ENCODE assay signal across 28 mouse cellular contexts in genomic region chr5:123821264-123821571, GRCm38 (mm10). TPM values are rescaled to one million over a fixed set of nuclear protein-coding genes. Genes with fewer than 3 reads are reported as not detected.
A peak's percentile ranks its signal among the peaks of the same experiment; 100 is the strongest.
DNase-seq lines count a peak whose midpoint lies in the region; ATAC-seq and TF ChIP-seq lines count a peak whose summit lies in the region.
"Had no signal": no experiment of that assay in that cellular context is flagged by ENCODE, and none has a peak within 500 bp of the region (broad histone marks: within the 10 kb centered on the region; RNA-seq: fewer than 3 reads in every experiment).

No protein-coding gene starts in this region.

- TF ChIP-seq EP300 in CH12.LX (IDR thresholded peaks at IDR 0.05; ENCODE audit: low read length) = no peak

- no peak for TF ChIP-seq RAD21 in CH12.LX (IDR thresholded peaks at IDR 0.05; ENCODE audit: low read depth, low read length)

- no peaks in the 10 kb centered on the region for H3K9me3 ChIP-seq in kidney, embryonic 15.5 days (replicated peaks)
- H3K9me3 ChIP-seq in kidney, postnatal 0 days (replicated peaks; ENCODE audit: low read length) = no peaks in the 10 kb centered on the region
- H3K9me3 ChIP-seq in CH12.LX (replicated peaks; ENCODE audit: low read length) = no peaks in the 10 kb centered on the region
- H3K9me3 ChIP-seq: embryonic facial prominence, embryonic 13.5 days; embryonic facial prominence, embryonic 15.5 days; forebrain, embryonic 10.5 days; forebrain, embryonic 12.5 days had no signal

- no peak for ATAC-seq in kidney, embryonic 15.5 days (replicated peaks; ENCODE audit: low FRiP score)
- peak; percentile 31; the same call in 1 of the 2 replicates for ATAC-seq in kidney, postnatal 0 days (replicated peaks; ENCODE audit: low FRiP score, low read depth)
- ATAC-seq: CD4-positive, CD25-positive, alpha-beta regulatory T cell, adult 4 months; forebrain, embryonic 14.5 days had no signal

- H3K79me2 ChIP-seq in CH12.LX (replicated peaks; ENCODE audit: control insufficient read depth, extremely low read depth, insufficient read depth, poor library complexity, severe bottlenecking) = no peaks in the 10 kb centered on the region

- no peak for TF ChIP-seq CTCF in kidney, adult 2 months (conservative IDR thresholded peaks at IDR 0.05; ENCODE audit: insufficient read depth, insufficient read length, low read depth, low read length)
- no peak for TF ChIP-seq CTCF in kidney, postnatal 0 days (IDR thresholded peaks at IDR 0.05; ENCODE audit: low read depth)
- no peak for TF ChIP-seq CTCF in CH12.LX (conservative IDR thresholded peaks at IDR 0.05 in 1 of 2, IDR thresholded peaks at IDR 0.05 in 1 of 2; ENCODE audit: low read depth in 2 of 2, low read length in 2 of 2)

- no peak overlapping the region for H3K4me2 ChIP-seq in kidney, embryonic 15.5 days
- H3K4me2 ChIP-seq in kidney, postnatal 0 days (ENCODE audit: low read length) = no peak overlapping the region
- H3K4me2 ChIP-seq in CH12.LX (ENCODE audit: insufficient read depth, low read depth, poor library complexity, severe bottlenecking) = no peak overlapping the region
- H3K4me2 ChIP-seq: embryonic facial prominence, embryonic 13.5 days; embryonic facial prominence, embryonic 15.5 days; forebrain, embryonic 12.5 days had no signal

- H3K4me3 ChIP-seq in kidney, adult 2 months (ENCODE audit: insufficient read depth, low read depth, low read length) = no peak overlapping the region
- H3K4me3 ChIP-seq in kidney, embryonic 15.5 days (replicated peaks) = no peak overlapping the region
- H3K4me3 ChIP-seq in kidney, postnatal 0 days (replicated peaks; ENCODE audit: low read depth, low read length) = no peak overlapping the region
- no peak overlapping the region for H3K4me3 ChIP-seq in CH12.LX (replicated peaks in 1 of 3; ENCODE audit: low read depth in 2 of 3, low read length in 2 of 3, poor library complexity in 1 of 3)
- H3K4me3 ChIP-seq: embryonic facial prominence, embryonic 13.5 days; embryonic facial prominence, embryonic 15.5 days; erythroblast, embryonic 14.5 days; forebrain, embryonic 10.5 days; forebrain, embryonic 12.5 days had no signal

- no peaks in the 10 kb centered on the region for H3K36me3 ChIP-seq in kidney, adult 2 months (ENCODE audit: control insufficient read depth, insufficient read depth, low read length)
- H3K36me3 ChIP-seq in kidney, embryonic 15.5 days = peaks cover 44% of the 10 kb centered on the region
- no peaks in the 10 kb centered on the region for H3K36me3 ChIP-seq in kidney, postnatal 0 days (ENCODE audit: insufficient read depth, low read length)
- peaks cover 30 to 67% of the 10 kb centered on the region in 2 experiments for H3K36me3 ChIP-seq in CH12.LX (replicated peaks in 1 of 2; ENCODE audit: control insufficient read depth in 1 of 2, insufficient read depth in 1 of 2, low read length in 1 of 2)

- WGBS in kidney, adult 2 months = 65% methylated on average over 3 of the region's 3 CpGs
- 37% methylated on average over 3 of the region's 3 CpGs for WGBS in kidney, embryonic 15.5 days
- 33% methylated on average over 3 of the region's 3 CpGs for WGBS in kidney, postnatal 0 days

- no peaks in the 10 kb centered on the region for H3K27me3 ChIP-seq in kidney, adult 2 months (replicated peaks; ENCODE audit: control insufficient read depth, insufficient read depth, low read length)
- no peaks in the 10 kb centered on the region for H3K27me3 ChIP-seq in kidney, embryonic 15.5 days
- no peaks in the 10 kb centered on the region for H3K27me3 ChIP-seq in kidney, postnatal 0 days (ENCODE audit: insufficient read depth, low read length)
- no peaks in the 10 kb centered on the region for H3K27me3 ChIP-seq in CH12.LX (replicated peaks)
- H3K27me3 ChIP-seq: embryonic facial prominence, embryonic 13.5 days; embryonic facial prominence, embryonic 15.5 days; forebrain, embryonic 12.5 days had no signal

- H3K4me1 ChIP-seq in kidney, adult 2 months (ENCODE audit: control insufficient read depth, insufficient read depth, low read length) = peaks cover 8% of the 10 kb centered on the region
- peaks cover 23% of the 10 kb centered on the region for H3K4me1 ChIP-seq in kidney, embryonic 15.5 days
- H3K4me1 ChIP-seq in kidney, postnatal 0 days (replicated peaks; ENCODE audit: insufficient read depth, low read length) = 0 out of 2 replicates have a peak, but pooled peaks cover 9% of the 10 kb centered on the region
- H3K4me1 ChIP-seq in CH12.LX (ENCODE audit: control insufficient read depth in 1 of 2, insufficient read depth in 2 of 2) = peaks cover 10 to 34% of the 10 kb centered on the region in 2 experiments
- H3K4me1 ChIP-seq: embryonic facial prominence, embryonic 13.5 days; embryonic facial prominence, embryonic 15.5 days; forebrain, embryonic 10.5 days; forebrain, embryonic 12.5 days had no signal

- dilution Hi-C loops in CH12.LX (cut with MboI; ENCODE audit: extremely low pct_ligation_motif_present, extremely low pct_unique_long_range_greater_than_20kb, low sequenced_read_pairs) = no loop called here

- in situ Hi-C loops in CH12.LX (cut with MboI; ENCODE audit: low pct_ligation_motif_present, low pct_unique_long_range_greater_than_20kb, low sequenced_read_pairs) = loop anchor here (5.0 kb wide), 1 partner anchor 86 kb away; the partner anchor contains the start of gene Denr

- peak; percentile 52 for DNase-seq in kidney, adult 2 months
- no peak for DNase-seq in kidney, adult 9 months
- no peak for DNase-seq in kidney, postnatal 14 days
- DNase-seq in kidney, postnatal 0 days (ENCODE audit: low spot score) = peak; percentile 92
- no peak for DNase-seq in kidney, postnatal 4 days
- DNase-seq in CH12.LX (ENCODE audit: extremely low read depth) = no peak
- DNase-seq: adrenal gland, adult 2 months; adrenal gland, postnatal 10 days; adrenal gland, postnatal 25 days; cerebellum, adult 11 months; cerebellum, adult 18-20 months; cerebellum, adult 8-10 months; cerebellum, adult 9-11 months; cerebellum, postnatal 14 days; cerebellum, postnatal 36 days; embryo, embryonic 11 days had no signal

- H3K9ac ChIP-seq in kidney, embryonic 15.5 days = no peak overlapping the region
- no peak overlapping the region for H3K9ac ChIP-seq in kidney, postnatal 0 days (ENCODE audit: low read depth, low read length)
- H3K9ac ChIP-seq in CH12.LX (ENCODE audit: insufficient read depth, low read depth) = no peak overlapping the region
- H3K9ac ChIP-seq: embryonic facial prominence, embryonic 13.5 days; embryonic facial prominence, embryonic 15.5 days; forebrain, embryonic 12.5 days had no signal

- no peak for TF ChIP-seq POLR2A in kidney, adult 2 months (IDR thresholded peaks at IDR 0.05; ENCODE audit: low read depth, low read length)
- TF ChIP-seq POLR2A in CH12.LX (IDR thresholded peaks at IDR 0.05; ENCODE audit: low read depth, low read length) = no peak

- 0 out of 2 replicates have a peak overlapping the region, but pooled peaks have one; percentile 1 for H3K27ac ChIP-seq in kidney, adult 2 months (ENCODE audit: insufficient read depth, low read depth, low read length)
- peak overlapping the region; percentile 72 for H3K27ac ChIP-seq in kidney, embryonic 15.5 days
- peak overlapping the region; percentile 20; the same call in 1 of the 2 replicates for H3K27ac ChIP-seq in kidney, postnatal 0 days
- peak overlapping the region; percentile 39 for H3K27ac ChIP-seq in CH12.LX (ENCODE audit: insufficient read depth, low read depth)
- H3K27ac ChIP-seq: embryonic facial prominence, embryonic 13.5 days; embryonic facial prominence, embryonic 15.5 days; forebrain, embryonic 10.5 days; forebrain, embryonic 12.5 days had no signal

TF ChIP-seq in CH12.LX, 34 proteins besides CTCF, POLR2A, EP300 and RAD21:
- TF ChIP-seq ETS1 (conservative IDR thresholded peaks at IDR 0.05; ENCODE audit: low read depth, low read length) (no peak), KAT2A (IDR thresholded peaks at IDR 0.05; ENCODE audit: insufficient replicate concordance, low read length) (no peak), USF1 (IDR thresholded peaks at IDR 0.05; ENCODE audit: low read depth, low read length) (no peak), UBTF (IDR thresholded peaks at IDR 0.05; ENCODE audit: low read depth, low read length) (no peak), ZKSCAN1 (IDR thresholded peaks at IDR 0.05; ENCODE audit: borderline replicate concordance, low read depth, low read length) (no peak), IRF4 (IDR thresholded peaks at IDR 0.05; ENCODE audit: low read depth, low read length) (no peak), TCF12 (IDR thresholded peaks at IDR 0.05; ENCODE audit: low read depth, low read length) (no peak), CHD1 (IDR thresholded peaks at IDR 0.05; ENCODE audit: low read depth, low read length) (no peak), CHD2 (IDR thresholded peaks at IDR 0.05; ENCODE audit: low read length) (no peak), RCOR1 (conservative IDR thresholded peaks at IDR 0.05; ENCODE audit: low read depth, low read length) (no peak), ELF1 (IDR thresholded peaks at IDR 0.05; ENCODE audit: low read depth, low read length) (no peak), SMC3 (IDR thresholded peaks at IDR 0.05; ENCODE audit: low read depth, low read length) (no peak), HCFC1 (IDR thresholded peaks at IDR 0.05; ENCODE audit: low read depth, low read length) (no peak)

RNA-seq across cellular contexts. Expression of gene Hcar2, which starts 44.1 kb away (rescaled TPM):
- polyA plus RNA-seq in kidney, adult 2 months (2012; rRNA removed) = 1.9 and 2.6 TPM in 2 replicates
- 0.10 TPM in 1 of 2 replicates, not detected in the other for polyA plus RNA-seq in kidney, embryonic 15.5 days (2015; fragmentation: Nextera tagmentation; extraction: Ambion mirVana)
- 0.15 TPM in 1 of 2 replicates, not detected in the other for polyA plus RNA-seq in kidney, postnatal 0 days (2015; fragmentation: Nextera tagmentation; extraction: Ambion mirVana)
- total RNA-seq in CH12.LX (2012; rRNA removed) (not detected in 2 replicates), CH12.LX (2014; rRNA removed) (not detected in 2 replicates)
- not detected in 2 replicates for polyA plus RNA-seq in CH12.LX (2012; ENCODE audit: insufficient read length, low read depth)
- total RNA-seq: ES-E14, MEL had no signal
- polyA plus RNA-seq: embryonic facial prominence, embryonic 11.5 days; erythroblast, embryonic 14.5 days; forebrain, embryonic 10.5 days; forebrain, embryonic 12.5 days; forebrain, embryonic 14.5 days had no signal

RNA-seq across cellular contexts. Expression of gene Hcar1, which starts 58.6 kb away (rescaled TPM):
- 11.1 and 13.0 TPM in 2 replicates for polyA plus RNA-seq in kidney, adult 2 months (2012; rRNA removed)
- polyA plus RNA-seq in kidney, embryonic 15.5 days (2015; fragmentation: Nextera tagmentation; extraction: Ambion mirVana) = 2.0 TPM in 2 replicates
- polyA plus RNA-seq in kidney, postnatal 0 days (2015; fragmentation: Nextera tagmentation; extraction: Ambion mirVana) = 3.3 and 3.6 TPM in 2 replicates
- not detected in 2 replicates for total RNA-seq in CH12.LX (2012; rRNA removed)
- total RNA-seq in CH12.LX (2014; rRNA removed) = not detected in 2 replicates
- polyA plus RNA-seq in CH12.LX (2012; ENCODE audit: insufficient read length, low read depth) = not detected in 2 replicates
- total RNA-seq: common myeloid progenitor, adult 5-6 weeks; ES-E14; MEL had no signal
- polyA plus RNA-seq: CD4-positive, CD25-positive, alpha-beta regulatory T cell, adult 4 months; erythroblast, embryonic 14.5 days; forebrain, embryonic 10.5 days had no signal

Comparison
In these comparisons a context has a peak if more than half of its experiments do, and no peak if none do; other contexts are left out.
1. DNase-seq: peak in kidney, adult 2 months (single experiment) and kidney, postnatal 0 days (single experiment); none in kidney, adult 9 months (single experiment), kidney, postnatal 14 days (single experiment), kidney, postnatal 4 days (0 of 2) and CH12.LX (single experiment).
2. H3K27ac ChIP-seq: peak in every context shown above with its lines; median percentile 72 in kidney, embryonic 15.5 days; 39 in CH12.LX; 20 in kidney, postnatal 0 days; 1 in kidney, adult 2 months.